In genomic region chrX:73673968-73674661, GRCm38 (mm10) we compare ENCODE assay signal across 8 mouse cellular contexts. TPM values are rescaled to one million over a fixed set of nuclear protein-coding genes. Genes with fewer than 3 reads are reported as not detected.
DNase-seq lines count a peak whose midpoint lies in the region; ATAC-seq and TF ChIP-seq lines count a peak whose summit lies in the region.

No protein-coding gene starts in this region.

- no peaks in the 10 kb centered on the region for H3K9me3 ChIP-seq in forebrain, postnatal 0 days (ENCODE audit: low read length)
- no peaks in the 10 kb centered on the region for H3K9me3 ChIP-seq in intestine, embryonic 15.5 days
- no peaks in the 10 kb centered on the region for H3K9me3 ChIP-seq in liver, embryonic 12.5 days (replicated peaks)

- no peak for TF ChIP-seq POLR2A in brain, embryonic 14.5 days (IDR thresholded peaks at IDR 0.05; ENCODE audit: borderline replicate concordance, extremely low read depth, insufficient read depth, insufficient read length, poor library complexity, severe bottlenecking)

- peak; percentile 57 for ATAC-seq in forebrain, postnatal 0 days
- ATAC-seq in intestine, embryonic 15.5 days: peak; percentile 63
- ATAC-seq in liver, embryonic 12.5 days: 0 out of 2 replicates have a peak, but pooled peaks have one; percentile 26

- H3K36me3 ChIP-seq in forebrain, postnatal 0 days (ENCODE audit: insufficient read depth): 0 out of 2 replicates have a peak, but pooled peaks cover 4% of the 10 kb centered on the region
- H3K36me3 ChIP-seq in intestine, embryonic 15.5 days: no peaks in the 10 kb centered on the region
- H3K36me3 ChIP-seq in liver, embryonic 12.5 days: no peaks in the 10 kb centered on the region

- peak overlapping the region; percentile 64 for H3K9ac ChIP-seq in forebrain, postnatal 0 days
- peak overlapping the region; percentile 77 for H3K9ac ChIP-seq in intestine, embryonic 15.5 days
- no peak overlapping the region; the same call in 1 of the 2 replicates for H3K9ac ChIP-seq in liver, embryonic 12.5 days

- DNase-seq in gastrocnemius, adult 2 months: peak; percentile 70
- no peak for DNase-seq in gastrocnemius, adult 8-10 months (ENCODE audit: low spot score in 2 of 2)
- DNase-seq in brain, embryonic 14.5 days (ENCODE audit: low read depth): peak; percentile 53
- peak; percentile 27 for DNase-seq in forebrain, postnatal 0 days
- peak; percentile 48 for DNase-seq in retina, embryonic 14.5 days (ENCODE audit: low spot score)
- DNase-seq in thymus, postnatal 0 days (ENCODE audit: low spot score): no peak

- H3K27ac ChIP-seq in gastrocnemius, adult 2 months: peak overlapping the region; percentile 96
- H3K27ac ChIP-seq in forebrain, postnatal 0 days (ENCODE audit: low read depth, low read length): peak overlapping the region; percentile 62
- no peak overlapping the region for H3K27ac ChIP-seq in intestine, embryonic 15.5 days
- H3K27ac ChIP-seq in liver, embryonic 12.5 days: no peak overlapping the region

- H3K27me3 ChIP-seq in forebrain, postnatal 0 days (ENCODE audit: insufficient read depth, low read length): no peaks in the 10 kb centered on the region
- no peaks in the 10 kb centered on the region; the same call in 1 of the 2 replicates for H3K27me3 ChIP-seq in intestine, embryonic 15.5 days (replicated peaks)
- H3K27me3 ChIP-seq in liver, embryonic 12.5 days (replicated peaks): peaks cover 60% of the 10 kb centered on the region

- no peak for TF ChIP-seq CTCF in gastrocnemius, adult 2 months (IDR thresholded peaks at IDR 0.05)
- no peak for TF ChIP-seq CTCF in brain, embryonic 14.5 days (IDR thresholded peaks at IDR 0.05; ENCODE audit: borderline replicate concordance, extremely low read depth, insufficient read depth, insufficient read length)
- no peak for TF ChIP-seq CTCF in forebrain, postnatal 0 days (IDR thresholded peaks at IDR 0.05; ENCODE audit: low read depth)

- intact Hi-C loops in gastrocnemius, adult 2 months (cut with DNase I): loop anchor here (5.0 kb wide), 1 partner anchor 113 kb away; the partner anchor contains the start of genes Idh3g and Ssr4

- 27% methylated on average over 20 of the region's 20 CpGs for WGBS in forebrain, postnatal 0 days
- 23% methylated on average over 20 of the region's 20 CpGs for WGBS in intestine, embryonic 15.5 days
- 42% methylated on average over 20 of the region's 20 CpGs for WGBS in liver, embryonic 12.5 days (ENCODE audit: insufficient replicate concordance)

- peak overlapping the region; percentile 61 for H3K4me2 ChIP-seq in forebrain, postnatal 0 days (ENCODE audit: low read depth)
- peak overlapping the region; percentile 69 for H3K4me2 ChIP-seq in intestine, embryonic 15.5 days (replicated peaks)
- H3K4me2 ChIP-seq in liver, embryonic 12.5 days: peak overlapping the region; percentile 82

- no peaks in the 10 kb centered on the region for H3K4me1 ChIP-seq in forebrain, postnatal 0 days (ENCODE audit: insufficient read depth)
- no peaks in the 10 kb centered on the region for H3K4me1 ChIP-seq in intestine, embryonic 15.5 days (replicated peaks)
- H3K4me1 ChIP-seq in liver, embryonic 12.5 days: peaks cover 13% of the 10 kb centered on the region; the same call in 1 of the 2 replicates

- peak overlapping the region; percentile 90 for H3K4me3 ChIP-seq in gastrocnemius, adult 2 months
- peak overlapping the region; percentile 53 for H3K4me3 ChIP-seq in forebrain, postnatal 0 days (ENCODE audit: low read depth, low read length)
- peak overlapping the region; percentile 61 for H3K4me3 ChIP-seq in intestine, embryonic 15.5 days (replicated peaks)
- H3K4me3 ChIP-seq in liver, embryonic 12.5 days: peak overlapping the region; percentile 60

RNA-seq across cellular contexts. Expression of gene Slc6a8, which starts 1.2 kb away (rescaled TPM):
- 100 to 1,000 TPM; 125 to 154 TPM for total RNA-seq in gastrocnemius, adult 2 months (2021)
- total RNA-seq in gastrocnemius, adult 8-10 months (2022): 100 to 1,000 TPM in 3 of 4 experiments, 10 to 100 TPM in 1; 95.0 to 131 (median 122) TPM
- polyA plus RNA-seq in brain, embryonic 14.5 days (2012; rRNA removed): 62.2 and 71.4 TPM in 2 replicates
- total RNA-seq in forebrain, postnatal 0 days (2014; rRNA removed): 39.5 and 45.4 TPM in 2 replicates
- 3.9 and 5.8 TPM in 2 replicates for polyA plus RNA-seq in forebrain, postnatal 0 days (2015; fragmentation: Nextera tagmentation; extraction: Ambion mirVana)
- 7.1 and 9.1 TPM in 2 replicates for polyA plus RNA-seq in intestine, embryonic 15.5 days (2015; fragmentation: Nextera tagmentation; extraction: Ambion mirVana)
- 1.3 and 1.8 TPM in 2 replicates for polyA plus RNA-seq in liver, embryonic 12.5 days (2016; fragmentation: Nextera tagmentation; extraction: Ambion mirVana)
- polyA plus RNA-seq in thymus, postnatal 0 days (2015; fragmentation: Nextera tagmentation; extraction: Ambion mirVana): 5.1 TPM in 2 replicates

RNA-seq across cellular contexts. Expression of gene Pnck, which starts 14.2 kb away (rescaled TPM):
- 10 to 100 TPM in 1 of 2 experiments, 1 to 10 TPM in 1; 8.1 to 10.6 TPM for total RNA-seq in gastrocnemius, adult 2 months (2021)
- total RNA-seq in gastrocnemius, adult 8-10 months (2022): 10 to 100 TPM in 2 of 4 experiments, 1 to 10 TPM in 2; 7.8 to 10.8 (median 10.2) TPM
- 139 and 181 TPM in 2 replicates for polyA plus RNA-seq in brain, embryonic 14.5 days (2012; rRNA removed)
- total RNA-seq in forebrain, postnatal 0 days (2014; rRNA removed): 104 and 117 TPM in 2 replicates
- polyA plus RNA-seq in forebrain, postnatal 0 days (2015; fragmentation: Nextera tagmentation; extraction: Ambion mirVana): 136 and 145 TPM in 2 replicates
- 12.4 and 12.7 TPM in 2 replicates for polyA plus RNA-seq in intestine, embryonic 15.5 days (2015; fragmentation: Nextera tagmentation; extraction: Ambion mirVana)
- 1.2 and 1.4 TPM in 2 replicates for polyA plus RNA-seq in liver, embryonic 12.5 days (2016; fragmentation: Nextera tagmentation; extraction: Ambion mirVana)
- polyA plus RNA-seq in thymus, postnatal 0 days (2015; fragmentation: Nextera tagmentation; extraction: Ambion mirVana): 5.4 and 6.4 TPM in 2 replicates

RNA-seq across cellular contexts. Expression of gene Dusp9, which starts 34.9 kb away (rescaled TPM):
- total RNA-seq in gastrocnemius, adult 2 months (2021): not detected
- total RNA-seq in gastrocnemius, adult 8-10 months (2022): not detected
- polyA plus RNA-seq in brain, embryonic 14.5 days (2012; rRNA removed): 1.1 and 1.5 TPM in 2 replicates
- total RNA-seq in forebrain, postnatal 0 days (2014; rRNA removed): 0.19 and 0.92 TPM in 2 replicates
- 0.23 and 0.28 TPM in 2 replicates for polyA plus RNA-seq in forebrain, postnatal 0 days (2015; fragmentation: Nextera tagmentation; extraction: Ambion mirVana)
- polyA plus RNA-seq in intestine, embryonic 15.5 days (2015; fragmentation: Nextera tagmentation; extraction: Ambion mirVana): 10.7 and 11.0 TPM in 2 replicates
- 55.2 and 56.5 TPM in 2 replicates for polyA plus RNA-seq in liver, embryonic 12.5 days (2016; fragmentation: Nextera tagmentation; extraction: Ambion mirVana)
- polyA plus RNA-seq in thymus, postnatal 0 days (2015; fragmentation: Nextera tagmentation; extraction: Ambion mirVana): 0.35 and 0.46 TPM in 2 replicates

RNA-seq across cellular contexts. Expression of gene Bcap31, which starts 41.9 kb away (rescaled TPM):
- 10 to 100 TPM; 48.5 to 55.8 TPM for total RNA-seq in gastrocnemius, adult 2 months (2021)
- total RNA-seq in gastrocnemius, adult 8-10 months (2022): 10 to 100 TPM; 51.3 to 65.3 (median 61.4) TPM
- polyA plus RNA-seq in brain, embryonic 14.5 days (2012; rRNA removed): 44.3 and 48.6 TPM in 2 replicates
- total RNA-seq in forebrain, postnatal 0 days (2014; rRNA removed): 41.9 and 45.4 TPM in 2 replicates
- 113 and 121 TPM in 2 replicates for polyA plus RNA-seq in forebrain, postnatal 0 days (2015; fragmentation: Nextera tagmentation; extraction: Ambion mirVana)
- polyA plus RNA-seq in intestine, embryonic 15.5 days (2015; fragmentation: Nextera tagmentation; extraction: Ambion mirVana): 296 and 302 TPM in 2 replicates
- polyA plus RNA-seq in liver, embryonic 12.5 days (2016; fragmentation: Nextera tagmentation; extraction: Ambion mirVana): 173 and 175 TPM in 2 replicates
- polyA plus RNA-seq in thymus, postnatal 0 days (2015; fragmentation: Nextera tagmentation; extraction: Ambion mirVana): 292 and 314 TPM in 2 replicates

RNA-seq across cellular contexts. Expression of gene Abcd1, which starts 42.3 kb away (rescaled TPM):
- 10 to 100 TPM; 20.1 to 24.2 TPM for total RNA-seq in gastrocnemius, adult 2 months (2021)
- 10 to 100 TPM; 16.6 to 20.5 (median 19.7) TPM for total RNA-seq in gastrocnemius, adult 8-10 months (2022)
- 16.0 and 19.3 TPM in 2 replicates for polyA plus RNA-seq in brain, embryonic 14.5 days (2012; rRNA removed)
- 11.7 and 13.8 TPM in 2 replicates for total RNA-seq in forebrain, postnatal 0 days (2014; rRNA removed)
- 6.7 and 7.6 TPM in 2 replicates for polyA plus RNA-seq in forebrain, postnatal 0 days (2015; fragmentation: Nextera tagmentation; extraction: Ambion mirVana)
- 18.5 and 20.2 TPM in 2 replicates for polyA plus RNA-seq in intestine, embryonic 15.5 days (2015; fragmentation: Nextera tagmentation; extraction: Ambion mirVana)
- 9.9 and 10.6 TPM in 2 replicates for polyA plus RNA-seq in liver, embryonic 12.5 days (2016; fragmentation: Nextera tagmentation; extraction: Ambion mirVana)
- 29.4 and 34.3 TPM in 2 replicates for polyA plus RNA-seq in thymus, postnatal 0 days (2015; fragmentation: Nextera tagmentation; extraction: Ambion mirVana)

Comparison
In these comparisons a context has a peak if more than half of its experiments do, and no peak if none do; other contexts are left out.
1. DNase-seq: peak in gastrocnemius, adult 2 months (single experiment), brain, embryonic 14.5 days (single experiment), forebrain, postnatal 0 days (single experiment) and retina, embryonic 14.5 days (single experiment); none in gastrocnemius, adult 8-10 months (0 of 2) and thymus, postnatal 0 days (single experiment).
2. H3K27ac ChIP-seq: peak in gastrocnemius, adult 2 months (single experiment) and forebrain, postnatal 0 days (single experiment); none in intestine, embryonic 15.5 days (single experiment) and liver, embryonic 12.5 days (single experiment).
3. RNA of gene Pnck, which starts 14.2 kb away (polyA plus RNA-seq): 136 to 145 TPM in forebrain, postnatal 0 days and 139 to 181 TPM in brain, embryonic 14.5 days; 12.4 to 12.7 TPM in intestine, embryonic 15.5 days, 5.4 to 6.4 TPM in thymus, postnatal 0 days and 1.2 to 1.4 TPM in liver, embryonic 12.5 days; every median in the first group is over 10 times any median in the second.
4. Peak in every context shown above with its lines, with median percentiles within 50 percentile points of each other: H3K4me3 ChIP-seq, ATAC-seq and H3K4me2 ChIP-seq.